Mouse (Mus musculus) cortical plate, adult 2 months (tissue): ENCODE measurements around the gene Spred2.

Experiments
- CTCF ChIP-seq: fragments of 200-500 bp; IDR thresholded peaks from 2 replicates; pipeline ENCODE4 v1.5.1; 2011; ENCODE audit warnings: mild to moderate bottlenecking, control low read depth, low read length; ENCODE audit not compliant: insufficient read depth; ENCODE audit errors: extremely low read depth
- POLR2A ChIP-seq: fragments of 200-500 bp; IDR thresholded peaks from 2 replicates; pipeline ENCODE4 v1.6.1; 2011; ENCODE audit warnings: mild to moderate bottlenecking, low read length, control low read depth; ENCODE audit not compliant: insufficient read depth; ENCODE audit errors: extremely low read depth

DNA sequence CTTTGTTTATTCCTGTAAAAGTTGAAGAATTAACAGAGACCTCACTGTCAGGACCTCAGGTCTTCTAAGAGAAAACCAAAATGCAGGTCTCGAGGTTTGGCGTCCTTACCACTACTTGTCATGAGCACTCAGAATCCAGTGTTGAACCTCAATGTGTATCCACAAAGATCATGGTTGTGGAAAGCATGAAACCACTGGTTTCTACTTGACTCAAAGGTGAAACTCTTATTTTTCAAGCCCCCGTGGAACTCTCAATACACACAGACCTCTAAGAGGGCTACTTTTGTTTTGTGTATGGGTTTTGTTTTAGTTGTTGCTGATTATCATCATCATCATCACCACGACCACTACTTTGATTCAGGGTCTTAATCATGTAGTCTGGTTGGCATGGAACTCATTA, 2.0 kb upstream of the Spred2 start:
- TF ChIP-seq POLR2A: no peak
- TF ChIP-seq CTCF: no peak
